Comparison of ENCODE assay signal across 16 mouse cellular contexts in the genomic region with DNA sequence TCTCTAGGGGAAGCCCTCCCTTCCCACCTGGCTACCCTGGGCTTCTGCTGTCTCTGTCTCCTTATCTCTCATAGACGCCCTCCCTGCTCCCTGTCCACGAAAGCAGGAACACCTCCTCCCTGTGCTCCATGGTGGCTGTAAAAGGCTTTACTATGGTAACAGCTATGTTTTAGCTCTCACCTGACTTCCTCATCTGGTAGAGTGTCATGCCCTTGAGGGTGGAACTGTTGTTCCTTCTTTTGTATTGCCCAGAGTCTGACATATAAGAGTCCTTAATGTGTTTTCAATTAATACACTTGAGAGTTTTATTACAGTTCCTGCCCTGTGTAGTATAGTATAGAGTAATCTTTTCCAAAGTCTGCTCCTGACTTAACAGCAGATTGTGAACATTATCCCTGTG. TPM values are rescaled to one million over a fixed set of nuclear protein-coding genes. Genes with fewer than 3 reads are reported as not detected.
A peak's percentile ranks its signal among the peaks of the same experiment; 100 is the strongest.
DNase-seq lines count a peak whose midpoint lies in the region; ATAC-seq and TF ChIP-seq lines count a peak whose summit lies in the region.
"Had no signal": no experiment of that assay in that cellular context is flagged by ENCODE, and none has a peak within 500 bp of the region (broad histone marks: within the 10 kb centered on the region; RNA-seq: fewer than 3 reads in every experiment).

No protein-coding gene starts in this region.

- TF ChIP-seq EP300 in heart, adult 2 months (IDR thresholded peaks at IDR 0.05; ENCODE audit: insufficient read depth, low read depth, low read length) = 0 out of 2 replicates have a peak, but pooled peaks have one; percentile 13

- H3K36me3 ChIP-seq in heart, adult 2 months (ENCODE audit: control insufficient read depth, insufficient read depth, low read length) = peaks cover 12% of the 10 kb centered on the region
- peaks cover 13% of the 10 kb centered on the region; the same call in 1 of the 2 replicates for H3K36me3 ChIP-seq in limb, embryonic 15.5 days
- H3K36me3 ChIP-seq in splenic B cell, adult 2 months (ENCODE audit: control insufficient read depth, insufficient read depth, low read length, poor library complexity, severe bottlenecking) = no peaks in the 10 kb centered on the region

- H3K9me3 ChIP-seq in limb, embryonic 15.5 days = no peaks in the 10 kb centered on the region
- H3K9me3 ChIP-seq: forebrain, embryonic 10.5 days; heart, embryonic 10.5 days had no signal

- peak; percentile 64 for ATAC-seq in common myeloid progenitor, adult 5-6 weeks (replicated peaks; ENCODE audit: low read depth, poor library complexity, severe bottlenecking)
- ATAC-seq in limb, embryonic 15.5 days (ENCODE audit: insufficient number of reproducible peaks, low FRiP score, low TSS enrichment, low read depth) = peak; percentile 28; the same call in 1 of the 2 replicates

- TF ChIP-seq POLR2A in heart, adult 2 months (IDR thresholded peaks at IDR 0.05; ENCODE audit: insufficient read depth, low read depth, low read length) = no peak

- H3K9ac ChIP-seq in heart, adult 2 months (ENCODE audit: low read depth, low read length) = no peak overlapping the region
- H3K9ac ChIP-seq in limb, embryonic 15.5 days = no peak overlapping the region

- DNase-seq in heart, adult 2 months = no peak
- DNase-seq in heart, postnatal 36 days = no peak
- DNase-seq in splenic B cell, adult 2 months (ENCODE audit: low read depth, low spot score) = peak; percentile 39
- DNase-seq in adrenal gland, postnatal 25 days = no peak
- DNase-seq in cerebellum, postnatal 10 days = no peak
- DNase-seq in thymus, postnatal 10 days (ENCODE audit: low spot score in 2 of 2) = no peak
- DNase-seq: cerebellum, adult 11 months; kidney, adult 9 months; layer of hippocampus, postnatal 36 days; lung, adult 18-20 months; right cerebral cortex, postnatal 25 days had no signal

- no peak overlapping the region for H3K4me3 ChIP-seq in heart, adult 2 months
- H3K4me3 ChIP-seq in limb, embryonic 15.5 days = no peak overlapping the region
- H3K4me3 ChIP-seq: forebrain, embryonic 10.5 days; heart, embryonic 10.5 days; myocyte had no signal

- TF ChIP-seq CTCF in heart, adult 2 months (IDR thresholded peaks at IDR 0.05) = no peak

- peak overlapping the region; percentile 51 for H3K27ac ChIP-seq in heart, adult 2 months
- peak overlapping the region; percentile 39; the same call in 1 of the 2 replicates for H3K27ac ChIP-seq in limb, embryonic 15.5 days
- H3K27ac ChIP-seq: forebrain, embryonic 10.5 days; heart, embryonic 10.5 days had no signal

- 37% methylated on average over 2 of the region's 2 CpGs for WGBS in heart, adult 2 months
- 38% methylated on average over 2 of the region's 2 CpGs for whole genome bisulfite sequencing in limb, embryonic 15.5 days

- H3K79me2 ChIP-seq in heart, adult 2 months (replicated peaks; ENCODE audit: control insufficient read depth, insufficient read depth, low read length) = peaks cover 5% of the 10 kb centered on the region

- peaks cover 28% of the 10 kb centered on the region for H3K4me1 ChIP-seq in heart, adult 2 months (ENCODE audit: control insufficient read depth, insufficient read depth, low read length)
- peaks cover 24% of the 10 kb centered on the region for H3K4me1 ChIP-seq in limb, embryonic 15.5 days

- no peak overlapping the region for H3K4me2 ChIP-seq in limb, embryonic 15.5 days

- intact Hi-C loops in heart, adult 2 months (cut with DNase I) = loop anchor here (5.0 kb wide), 1 partner anchor 35 kb away; the partner anchor contains the start of gene Smad1
- intact Hi-C loops in heart, postnatal 36 days (cut with DNase I) = loop anchor here (5.0 kb wide), 2 partner anchors 35 to 40 kb away; partner anchors contain the start of gene Smad1

- H3K27me3 ChIP-seq in heart, adult 2 months (ENCODE audit: control insufficient read depth, insufficient read depth, low read length) = no peaks in the 10 kb centered on the region
- H3K27me3 ChIP-seq in limb, embryonic 15.5 days = no peaks in the 10 kb centered on the region
- no peaks in the 10 kb centered on the region for H3K27me3 ChIP-seq in splenic B cell, adult 2 months (ENCODE audit: control insufficient read depth, insufficient read depth, low read length, poor library complexity, severe bottlenecking)

RNA-seq across cellular contexts. Expression of gene Smad1, which starts 36.9 kb away (rescaled TPM):
- 10 to 100 TPM; 12.7 to 14.0 TPM for total RNA-seq in heart, adult 2 months (2021)
- polyA plus RNA-seq in heart, adult 2 months (2012; rRNA removed) = 18.0 and 18.7 TPM in 2 replicates
- total RNA-seq in heart, postnatal 36 days (2021) = 10 to 100 TPM; 16.2 to 18.0 TPM
- 15.5 and 20.6 TPM in 2 replicates for total RNA-seq in common myeloid progenitor, adult 5-6 weeks (2017)
- 49.0 and 54.2 TPM in 2 replicates for polyA plus RNA-seq in limb, embryonic 15.5 days (2015; fragmentation: Nextera tagmentation; extraction: Ambion mirVana)
- total RNA-seq in adrenal gland, postnatal 25 days (2021) = 29.8 and 30.5 TPM in 2 replicates
